Mouse (Mus musculus): ENCODE data around the gene Plxna2.

The Plxna2 gene

DNA sequence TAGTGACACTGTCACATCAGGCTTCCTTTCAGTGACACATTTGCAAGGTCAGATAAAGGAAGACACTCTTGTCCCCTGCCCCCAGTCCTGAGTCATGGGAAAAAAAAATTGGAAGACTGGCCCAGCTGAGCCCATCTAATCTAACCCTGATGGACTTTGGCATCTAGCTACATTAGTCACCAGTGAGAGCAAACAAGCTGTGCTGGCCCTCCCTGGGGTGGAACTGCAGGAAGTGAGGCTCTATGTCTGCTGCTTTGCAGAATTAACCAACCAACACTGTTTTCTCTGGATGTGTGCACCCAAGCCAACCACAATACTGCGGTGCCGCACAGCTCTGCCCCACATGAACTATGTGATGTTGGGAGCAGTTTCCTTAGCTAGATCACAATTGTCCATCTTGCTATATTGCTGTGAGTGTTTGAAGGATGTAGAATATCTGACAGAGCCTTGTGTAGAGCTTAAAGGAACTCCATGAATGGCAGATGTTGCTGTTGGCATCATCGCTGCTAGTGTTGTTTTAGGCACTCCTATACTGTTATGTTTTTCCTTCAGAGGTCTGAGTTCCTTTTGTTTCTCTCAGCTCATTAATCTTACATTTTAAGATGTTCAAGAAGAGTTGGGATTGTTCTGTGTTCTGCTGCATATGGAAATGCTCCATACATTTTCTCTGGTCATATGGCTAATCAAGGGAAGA is 42.6 kb downstream of the Plxna2 start:
- DNase-seq (ENCODE audit: low read depth, low spot score) = no peak

DNA sequence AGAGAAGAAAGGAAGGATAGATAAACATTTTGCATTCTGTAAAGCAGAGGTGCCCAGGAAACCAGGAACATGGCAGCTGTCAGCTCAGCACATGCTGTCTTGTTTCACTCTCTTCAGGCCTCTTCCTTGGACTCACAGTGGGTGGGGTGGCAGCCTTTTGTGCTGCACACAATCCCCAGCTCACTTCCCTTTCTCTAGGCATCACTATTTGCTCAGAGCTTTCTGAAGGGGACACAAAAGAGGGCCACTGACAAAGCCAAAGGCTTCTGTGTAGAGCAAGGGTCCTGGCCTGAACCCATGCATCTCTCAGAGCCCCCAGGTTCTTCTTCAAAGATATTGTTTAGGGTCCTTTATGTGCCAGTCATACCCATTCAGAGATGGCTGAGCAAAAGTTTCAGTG is 45.0 kb downstream of the Plxna2 start:
- DNase-seq (ENCODE audit: low read depth, low spot score) = no peak

DNA sequence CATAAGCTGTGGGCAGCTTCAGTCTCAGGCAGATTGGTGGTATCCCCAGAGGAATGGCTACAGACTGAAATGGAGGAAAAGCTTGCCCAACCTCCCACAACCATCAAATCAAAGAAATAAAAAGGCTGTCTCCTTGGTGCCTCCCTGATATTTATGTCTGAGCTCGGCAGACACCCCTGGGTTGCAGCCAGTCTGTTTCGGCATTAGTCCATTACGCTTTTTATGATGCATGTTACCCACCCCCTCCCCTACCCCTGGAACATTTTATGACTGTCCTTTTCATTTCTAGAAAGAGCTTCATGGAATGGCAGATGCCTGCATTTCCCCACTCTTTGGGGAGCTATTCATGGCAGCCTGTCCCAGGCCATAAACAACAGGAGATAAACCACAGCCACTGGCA is 47.7 kb downstream of the Plxna2 start:
- DNase-seq (ENCODE audit: low read depth, low spot score) = no peak

DNA sequence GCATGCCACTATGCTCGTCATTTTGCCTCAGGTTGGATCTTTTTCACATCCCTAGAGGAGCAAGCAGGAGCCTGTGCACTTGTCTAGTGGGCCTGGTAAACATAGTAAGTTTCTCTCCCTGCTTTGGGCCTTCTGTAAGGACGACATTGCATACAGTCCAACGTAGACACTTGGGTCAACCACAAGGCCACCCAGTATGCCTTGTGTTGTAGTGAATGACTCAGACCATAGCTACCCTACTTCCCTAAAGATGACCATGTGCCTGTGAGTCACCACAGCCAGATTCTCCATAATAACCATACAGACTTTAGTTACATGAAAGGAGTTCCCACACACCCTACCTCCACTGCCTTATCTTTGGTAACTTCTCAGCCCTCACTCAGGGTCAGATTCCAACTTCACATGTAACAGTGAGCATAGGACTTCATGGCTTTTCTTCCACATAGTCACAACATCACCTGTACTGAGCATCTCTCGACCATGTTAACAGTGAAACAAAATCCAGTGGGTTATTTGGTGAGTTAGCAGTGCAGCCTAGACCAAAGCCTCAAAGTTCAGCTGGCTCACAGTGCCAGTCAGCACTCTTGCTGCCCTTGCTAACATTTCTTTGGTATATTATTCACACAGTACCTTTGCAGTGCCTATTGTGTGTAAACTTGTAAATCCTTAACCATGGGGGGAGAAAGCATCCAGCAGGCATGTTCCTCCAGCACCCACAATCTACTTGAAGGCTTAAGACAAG is 53.9 kb downstream of the Plxna2 start:
- no peak for DNase-seq (ENCODE audit: low read depth, low spot score)

DNA sequence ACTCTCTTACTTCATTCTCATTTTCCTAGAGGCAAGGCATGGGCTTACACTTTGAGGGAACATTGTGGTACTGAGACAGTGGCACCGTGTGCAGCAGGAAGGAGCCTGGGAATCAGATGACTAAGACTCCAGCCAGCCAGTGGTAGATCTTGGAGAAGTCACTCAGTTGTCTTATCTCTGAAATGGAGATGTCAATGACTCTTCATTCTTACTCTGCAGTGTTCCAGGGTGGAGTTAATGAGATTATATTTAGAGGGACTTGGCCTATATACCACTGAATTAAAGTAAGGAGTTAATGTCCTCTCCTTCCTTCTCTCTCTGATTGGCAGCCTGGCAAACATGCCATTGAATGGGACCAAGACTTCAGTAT is 54.5 kb downstream of the Plxna2 start:
- no peak for DNase-seq (ENCODE audit: low read depth, low spot score)

DNA sequence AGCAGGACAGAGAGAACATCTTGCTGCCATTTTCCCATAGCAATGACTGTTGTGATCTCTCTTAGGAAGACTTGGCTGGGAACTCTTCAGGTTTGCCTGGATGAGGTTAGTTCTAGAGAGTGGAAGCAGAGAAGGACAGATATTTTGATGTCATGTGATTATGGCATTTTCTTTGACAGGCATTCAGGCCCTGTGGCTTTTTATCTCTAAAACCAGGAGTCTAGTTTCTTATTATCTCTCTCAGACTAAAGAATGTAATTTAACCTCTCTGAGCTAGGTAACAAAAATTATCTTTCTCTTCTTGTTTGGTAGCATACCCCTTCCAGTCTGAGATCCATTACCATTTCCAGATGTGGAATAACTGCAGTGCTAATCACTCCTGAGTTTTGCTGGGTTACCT is 55.2 kb downstream of the Plxna2 start:
- DNase-seq (ENCODE audit: low read depth, low spot score) = no peak

DNA sequence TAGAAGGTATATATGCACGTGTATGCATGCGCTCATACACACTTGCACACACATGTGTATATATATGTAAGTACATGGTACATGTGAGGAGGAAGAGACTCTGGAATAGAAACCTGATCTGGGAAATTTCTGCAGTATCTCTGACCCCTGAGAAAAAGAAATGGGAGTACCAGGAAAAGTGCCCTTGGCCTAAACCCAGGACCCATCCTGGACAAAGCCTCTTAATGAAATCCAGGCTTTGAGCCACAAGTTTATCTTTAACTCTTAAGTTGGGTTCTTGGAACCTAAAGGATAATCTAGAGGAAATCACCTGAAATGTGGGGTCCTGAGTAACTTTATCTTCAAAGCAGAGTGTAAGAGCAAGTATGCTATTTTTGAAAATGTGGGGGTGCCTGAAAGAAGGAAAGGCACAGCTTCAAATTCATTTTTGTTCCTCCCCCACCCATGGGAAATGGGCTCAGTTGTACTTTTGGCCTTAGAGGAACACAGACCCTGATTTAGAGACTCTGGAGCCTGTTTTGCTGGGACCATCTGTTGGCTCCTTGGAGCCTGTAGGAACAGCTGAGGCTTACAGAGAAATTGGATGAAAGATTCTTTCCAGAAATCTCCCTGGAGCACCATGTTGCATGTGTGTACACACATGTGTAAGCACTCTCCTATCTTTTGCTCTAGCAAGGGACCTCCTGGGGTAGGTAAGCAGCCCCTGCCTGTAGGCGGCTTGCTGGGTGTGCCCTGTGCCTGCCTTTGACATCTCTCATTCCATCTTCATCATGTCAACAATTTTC is 57.3 kb downstream of the Plxna2 start:
- DNase-seq (ENCODE audit: low read depth, low spot score) = no peak

DNA sequence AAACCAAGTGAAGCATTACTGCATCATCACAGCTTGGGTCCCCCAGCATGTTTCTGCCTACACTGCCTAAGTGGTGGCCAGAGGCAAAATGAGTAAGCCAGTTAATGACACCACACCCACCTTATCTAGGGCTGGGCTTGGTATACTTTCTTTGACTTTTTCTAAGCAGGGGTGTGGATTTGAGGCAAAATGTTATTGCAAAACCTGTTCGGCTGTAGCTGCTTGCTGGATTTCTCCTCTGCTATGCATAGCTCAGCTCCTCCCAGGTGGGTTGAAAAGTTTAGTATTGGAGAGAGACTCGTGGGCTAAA is 57.8 kb downstream of the Plxna2 start:
- no peak for DNase-seq (ENCODE audit: low read depth, low spot score)

DNA sequence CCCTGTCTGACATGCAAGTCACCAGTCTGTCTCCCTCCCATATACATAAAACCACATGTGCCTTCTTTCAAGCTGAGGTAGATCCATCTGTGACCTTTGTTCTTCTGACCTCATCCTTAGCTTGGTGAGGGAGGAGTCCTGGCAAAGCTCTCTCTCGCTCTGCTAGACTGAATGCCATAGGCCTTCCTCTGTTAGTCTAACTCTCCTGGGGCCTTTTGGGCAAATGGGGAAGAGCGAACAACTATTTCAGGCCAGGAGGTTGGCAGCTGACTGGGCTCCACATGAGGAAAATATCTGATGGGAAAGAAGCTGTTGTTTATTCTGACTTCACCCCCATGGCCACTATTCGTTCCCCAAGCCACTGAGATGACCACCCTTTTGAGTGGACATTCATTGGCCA is 59.9 kb downstream of the Plxna2 start:
- DNase-seq (ENCODE audit: low read depth, low spot score) = no peak

DNA sequence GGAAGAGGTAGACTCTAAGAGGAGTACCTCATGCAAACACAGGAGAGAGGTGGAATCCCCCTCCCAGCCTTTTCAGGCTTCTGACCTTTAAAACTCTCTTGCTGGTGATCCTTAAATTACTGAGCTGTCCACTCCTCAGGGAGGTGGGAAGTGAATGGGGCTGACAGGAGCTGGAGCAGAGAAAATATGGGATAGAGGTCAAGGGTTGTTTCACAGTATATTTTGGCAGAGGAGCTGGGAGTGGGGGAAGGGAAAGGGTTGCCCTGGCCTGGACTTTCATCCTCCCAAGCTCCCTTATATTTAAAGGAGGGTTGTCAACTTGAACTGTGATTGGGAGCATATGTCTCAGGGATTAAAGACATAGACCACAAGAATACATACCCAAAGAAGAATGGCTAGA is 61.1 kb downstream of the Plxna2 start:
- DNase-seq (ENCODE audit: low read depth, low spot score) = peak; percentile 32

DNA sequence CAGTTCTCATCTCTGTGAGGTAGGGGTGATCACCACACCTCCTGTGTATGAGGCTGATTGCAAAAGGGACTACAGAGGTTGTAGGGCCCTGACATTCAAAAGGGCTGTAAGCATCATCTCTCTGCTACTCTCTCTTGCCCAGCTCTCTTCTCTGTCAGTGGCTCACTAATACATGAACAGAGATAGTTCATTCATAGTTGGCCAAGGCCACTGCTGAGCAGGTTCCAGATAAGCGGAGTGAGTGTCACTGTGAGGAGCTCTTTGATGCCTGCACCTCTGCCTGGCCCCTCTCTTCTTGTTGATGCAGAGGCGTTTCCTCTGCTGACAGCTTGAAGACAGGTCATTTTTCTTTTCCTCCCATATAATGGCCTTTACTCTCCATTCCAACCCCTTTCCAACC is 62.1 kb downstream of the Plxna2 start:
- DNase-seq (ENCODE audit: low read depth, low spot score) = no peak

DNA sequence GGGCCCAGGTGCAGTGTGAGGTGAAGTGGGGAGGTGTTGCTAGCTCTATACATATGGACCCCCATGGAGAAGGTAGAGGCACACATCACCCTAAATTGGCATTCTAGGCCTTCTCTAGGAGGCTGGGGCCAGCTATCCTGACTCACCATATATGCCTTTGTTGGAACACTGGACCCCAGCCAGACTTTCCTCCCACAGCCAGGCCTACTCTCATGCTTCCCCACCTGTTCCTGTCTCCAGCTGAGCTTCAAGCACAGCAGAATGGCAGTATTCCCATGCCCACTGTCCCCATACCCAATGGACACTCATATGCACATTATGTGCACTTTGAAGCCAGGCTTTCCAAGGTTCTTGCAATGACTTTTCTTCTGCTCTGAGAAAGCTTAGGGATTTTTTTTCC is 64.0 kb downstream of the Plxna2 start:
- no peak for DNase-seq (ENCODE audit: low read depth, low spot score)

DNA sequence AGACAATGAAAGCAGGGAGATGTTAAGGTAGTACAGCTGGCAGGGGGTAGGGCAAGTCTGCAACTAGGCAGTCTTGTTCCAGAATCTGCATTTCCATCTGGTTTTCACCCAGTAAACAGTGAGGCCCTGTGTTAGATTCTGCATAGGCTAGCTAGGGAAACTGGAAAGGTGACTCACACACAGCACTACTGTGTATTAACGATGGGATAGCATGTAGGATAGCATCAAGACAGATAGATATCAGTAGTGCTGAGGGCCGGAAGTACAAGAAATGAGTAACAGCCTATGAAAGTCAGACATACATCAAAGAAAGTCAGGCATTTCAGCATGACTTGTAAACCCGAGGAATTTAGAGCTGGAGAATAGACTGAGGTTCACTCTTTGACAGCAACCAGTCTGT is 65.1 kb downstream of the Plxna2 start:
- DNase-seq (ENCODE audit: low read depth, low spot score) = no peak

DNA sequence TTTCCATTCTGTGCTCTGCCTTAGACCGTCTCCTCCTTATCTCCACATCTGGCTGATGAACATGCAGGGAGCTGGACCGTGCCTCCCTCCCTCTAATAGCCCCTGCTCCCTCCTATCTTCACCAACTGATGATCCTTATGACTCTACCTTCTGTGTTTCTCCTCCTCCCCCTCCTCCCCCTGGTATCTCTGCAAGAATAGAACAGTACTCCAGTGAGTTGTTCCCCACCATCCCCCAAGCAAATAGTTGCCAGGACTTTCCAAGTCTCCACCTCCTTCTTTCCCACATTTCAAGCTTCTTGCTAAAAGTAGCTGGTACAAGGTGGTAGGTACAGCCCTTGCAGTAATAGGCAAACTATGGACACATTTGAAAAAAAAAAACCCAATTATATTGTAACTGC is 67.9 kb downstream of the Plxna2 start:
- no peak for DNase-seq (ENCODE audit: low read depth, low spot score)

DNA sequence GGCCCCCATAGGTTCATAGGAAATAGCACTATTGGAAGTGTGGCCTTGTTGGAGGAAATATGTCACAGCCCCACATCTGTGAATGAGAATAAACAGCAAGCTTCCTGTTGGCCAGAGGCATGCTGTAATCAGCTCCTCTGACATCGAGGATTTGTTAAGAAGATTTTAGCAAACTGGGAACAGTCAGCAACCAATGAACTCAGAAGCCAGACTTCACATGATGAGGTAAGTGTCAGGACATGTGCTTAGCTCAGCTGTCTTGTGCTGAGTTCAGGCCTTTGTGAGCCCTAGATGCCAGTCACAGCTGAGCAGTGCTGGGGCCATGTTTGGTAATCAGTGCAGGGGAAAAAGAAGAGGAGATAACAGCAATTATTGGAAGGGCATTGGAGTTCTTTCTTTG is 69.7 kb downstream of the Plxna2 start:
- DNase-seq (ENCODE audit: low read depth, low spot score) = no peak

DNA sequence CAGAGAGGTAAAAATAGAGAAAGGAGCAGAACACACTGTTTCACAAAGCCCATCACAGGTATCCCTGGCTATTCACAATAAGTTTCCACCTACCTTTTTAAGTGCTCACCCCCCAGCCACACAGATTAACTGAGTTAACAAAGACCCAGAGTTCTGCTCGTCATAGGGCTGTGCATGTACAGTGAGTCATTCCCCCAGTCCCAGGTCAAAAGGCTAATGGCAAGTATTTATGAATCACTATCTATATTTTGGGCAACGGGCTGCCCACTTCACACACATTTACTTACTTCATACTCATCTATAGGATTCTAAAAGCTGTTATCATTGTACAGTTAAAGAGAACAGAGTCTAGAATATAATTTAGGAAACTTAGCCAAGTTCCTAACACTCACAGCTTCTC is 70.1 kb downstream of the Plxna2 start:
- no peak for DNase-seq (ENCODE audit: low read depth, low spot score)

DNA sequence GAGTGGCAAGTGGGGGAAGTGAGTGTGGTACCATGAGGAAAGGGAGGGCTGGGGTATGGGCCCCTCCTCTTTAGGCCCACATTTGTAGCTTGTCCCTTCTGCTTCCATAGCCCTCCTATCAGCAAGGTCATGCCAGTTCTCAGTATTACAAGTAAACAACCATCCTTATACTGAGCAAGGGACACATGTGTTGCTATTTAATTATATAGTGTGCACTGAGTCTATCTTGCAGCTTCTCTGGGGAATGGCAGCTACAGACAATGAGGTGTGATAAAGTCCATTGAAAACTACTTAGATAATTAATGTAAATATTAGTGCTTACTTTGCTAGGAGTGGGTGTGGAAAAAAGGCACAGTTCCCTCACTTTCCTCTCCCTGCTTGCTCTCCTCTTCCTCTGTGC is 75.0 kb downstream of the Plxna2 start:
- no peak for DNase-seq (ENCODE audit: low read depth, low spot score)

DNA sequence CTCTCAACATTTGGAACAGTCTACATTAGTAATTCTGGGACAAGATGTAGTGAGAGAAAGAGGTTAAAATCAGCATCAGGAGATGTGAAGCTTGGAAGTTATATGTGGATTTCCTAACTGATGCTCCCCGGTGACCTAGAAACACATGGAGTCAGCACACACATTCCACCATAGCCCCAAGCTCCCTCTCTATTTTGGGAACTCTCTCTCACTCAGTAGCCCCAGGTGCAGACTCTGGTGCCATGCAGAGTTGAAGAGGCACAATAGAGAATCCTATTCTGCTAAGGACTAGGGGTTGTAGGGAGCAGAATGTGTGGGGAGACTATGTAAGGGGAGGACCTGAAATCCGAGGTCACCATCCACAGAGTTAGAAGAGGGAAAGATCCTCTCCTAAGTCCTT is 75.5 kb downstream of the Plxna2 start:
- DNase-seq (ENCODE audit: low read depth, low spot score) = no peak

DNA sequence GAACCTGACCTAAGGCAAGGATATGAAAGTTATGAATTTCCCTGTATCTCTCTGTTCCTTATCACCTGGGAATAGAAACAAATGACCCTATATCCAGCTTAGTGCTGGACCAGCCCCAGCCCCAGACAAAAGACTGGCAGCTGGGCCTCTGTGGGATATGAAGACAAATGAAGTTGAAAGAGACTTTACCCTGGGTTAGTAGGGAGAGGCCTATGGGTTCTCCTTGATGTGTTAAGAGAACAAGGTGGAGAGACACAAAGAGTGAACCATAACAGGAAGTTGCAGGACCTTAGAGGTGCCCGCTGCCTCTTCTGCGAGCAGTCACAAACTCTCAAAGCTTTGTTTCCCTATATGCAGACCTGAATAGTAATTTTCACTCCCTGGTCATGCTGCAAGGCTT is 76.8 kb downstream of the Plxna2 start:
- DNase-seq (ENCODE audit: low read depth, low spot score) = no peak

DNA sequence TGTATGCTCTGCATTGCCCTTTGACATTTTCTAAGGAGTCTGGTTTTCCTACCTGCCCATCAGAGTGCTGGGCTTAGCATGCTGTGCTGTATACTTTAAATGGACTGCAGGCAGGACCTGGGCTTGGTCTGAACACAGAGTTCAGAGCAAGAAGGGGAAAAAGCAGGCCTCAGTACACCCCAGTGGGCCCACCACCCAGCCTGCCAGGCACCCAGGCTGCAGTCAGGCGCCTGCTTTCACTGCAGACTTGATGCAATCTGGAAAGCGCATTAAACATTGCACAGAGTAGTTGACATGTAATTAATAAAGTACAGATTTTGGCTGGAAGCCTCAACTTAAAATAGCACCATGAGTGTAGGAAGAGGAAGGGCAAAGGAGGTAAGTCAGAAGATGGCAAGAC is 79.4 kb downstream of the Plxna2 start:
- no peak for DNase-seq (ENCODE audit: low read depth, low spot score)

DNA sequence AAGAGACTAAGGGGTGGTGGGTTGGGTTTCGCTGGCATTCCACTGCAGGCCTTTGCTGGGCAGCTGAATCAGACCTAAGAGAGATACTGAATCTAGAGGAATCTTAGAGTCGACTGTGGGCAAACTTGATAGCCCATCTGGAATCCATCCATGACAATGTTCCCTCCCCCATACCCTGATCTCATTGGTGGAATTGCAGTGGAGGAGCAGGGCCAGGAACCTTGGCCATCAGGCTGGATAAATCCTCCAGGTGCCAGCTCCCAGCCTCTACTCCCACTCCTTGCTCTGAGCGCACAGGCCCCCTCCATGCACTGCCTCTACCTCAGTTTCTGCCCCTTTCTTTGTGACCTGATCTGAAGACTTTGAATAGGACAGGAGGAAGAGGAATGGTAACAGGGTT is 81.3 kb downstream of the Plxna2 start:
- no peak for DNase-seq (ENCODE audit: low read depth, low spot score)

DNA sequence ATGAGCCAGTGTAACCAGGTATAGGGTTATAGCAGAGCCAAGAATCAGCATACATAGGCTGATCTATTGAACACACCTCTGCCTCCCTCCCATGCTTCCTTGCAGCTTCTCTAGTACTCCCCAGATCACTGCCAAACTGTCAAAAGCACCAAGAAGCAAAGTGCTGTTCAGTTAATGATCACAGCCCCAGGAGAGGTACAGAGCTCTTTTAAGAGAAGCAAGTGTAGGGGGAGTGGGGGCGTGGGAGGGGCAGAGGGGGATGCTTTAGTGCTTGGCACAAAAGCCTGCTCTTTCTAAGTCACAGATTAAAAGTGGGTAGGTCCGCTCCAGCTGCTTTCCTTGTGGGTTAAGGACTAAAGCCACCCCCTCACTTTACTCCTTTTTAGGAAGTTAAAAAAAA is 85.2 kb downstream of the Plxna2 start:
- no peak for DNase-seq (ENCODE audit: low read depth, low spot score)
